Mouse (Mus musculus) left cerebral cortex, postnatal 10 days (tissue): Measurements from ENCODE around the gene Pes1. TPM values are rescaled to one million over a fixed set of nuclear protein-coding genes. Genes with fewer than 3 reads are reported as not detected.
"Not testable (repeated sequence)": the region's sequence is repeated elsewhere in the genome, so short reads cannot be mapped to it uniquely, and the experiment has no call there.

ENCODE experiments used
- DNase-seq, 2 experiments: peaks; one replicate each; pipeline ENCODE4 v3.0.0; 2021 to 2022; ENCODE audit warnings: low spot score in 2 of 2, mixed read lengths in 1 of 2; ENCODE audit errors: extremely low spot score in 1 of 2
- intact Hi-C: fragments of 180-260 bp; cut with DNase I; formaldehyde crosslinking; loops from one replicate; pipeline ENCODE4 v1.15.1; 2025
- total RNA-seq, 2 experiments: library from RNA; stranded (reverse); gene quantifications; 2 replicates each; pipeline ENCODE4 v1.2.3; 2021

The Pes1 gene
- total RNA-seq: 10 to 100 TPM; 34.3 to 47.9 TPM

DNA sequence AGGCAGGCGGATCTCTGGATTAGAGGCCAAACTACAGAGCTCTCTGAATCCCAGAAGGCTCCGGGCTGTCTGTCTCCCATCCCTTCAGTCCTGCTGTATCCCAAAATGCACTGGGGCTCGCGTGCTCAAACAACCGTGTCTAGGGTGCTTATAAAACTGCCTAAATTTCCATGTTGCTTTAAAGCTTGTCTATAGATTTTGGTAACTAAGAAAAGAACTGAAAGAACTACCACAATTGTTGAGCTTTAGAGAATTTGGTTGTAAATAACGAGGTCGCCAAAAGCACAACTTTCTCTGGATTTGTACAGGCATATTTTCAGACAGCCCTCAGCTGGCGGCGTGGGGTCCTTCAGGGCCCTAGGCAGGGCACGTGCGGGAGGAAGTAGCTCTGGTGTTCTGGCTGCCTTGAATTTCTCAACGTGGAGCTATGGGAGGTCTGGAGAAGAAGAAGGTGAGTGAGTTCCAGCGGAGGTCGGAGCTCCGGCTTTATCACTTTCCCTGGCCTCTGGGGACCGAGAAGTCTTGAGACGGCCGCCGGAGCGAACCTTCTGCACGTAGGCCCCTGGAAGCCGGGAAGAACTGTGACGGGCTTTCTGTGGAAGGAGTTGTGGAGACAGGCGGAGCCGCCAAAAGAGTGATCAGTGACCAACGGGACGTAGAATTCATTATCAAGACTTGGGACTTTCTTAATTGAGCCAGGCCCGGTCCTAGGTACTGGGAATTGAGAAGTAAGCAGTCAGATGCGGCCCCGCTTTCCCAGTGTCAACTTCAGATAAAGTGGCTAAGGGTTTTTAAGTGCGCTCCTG, at the start of gene Pes1:
Gene Pes1 (plus strand): TSS at position 366 of the 806 bp plus-strand sequence.
- DNase-seq: peak; percentile 70 to 80
- intact Hi-C loops: no loop called here

DNA sequence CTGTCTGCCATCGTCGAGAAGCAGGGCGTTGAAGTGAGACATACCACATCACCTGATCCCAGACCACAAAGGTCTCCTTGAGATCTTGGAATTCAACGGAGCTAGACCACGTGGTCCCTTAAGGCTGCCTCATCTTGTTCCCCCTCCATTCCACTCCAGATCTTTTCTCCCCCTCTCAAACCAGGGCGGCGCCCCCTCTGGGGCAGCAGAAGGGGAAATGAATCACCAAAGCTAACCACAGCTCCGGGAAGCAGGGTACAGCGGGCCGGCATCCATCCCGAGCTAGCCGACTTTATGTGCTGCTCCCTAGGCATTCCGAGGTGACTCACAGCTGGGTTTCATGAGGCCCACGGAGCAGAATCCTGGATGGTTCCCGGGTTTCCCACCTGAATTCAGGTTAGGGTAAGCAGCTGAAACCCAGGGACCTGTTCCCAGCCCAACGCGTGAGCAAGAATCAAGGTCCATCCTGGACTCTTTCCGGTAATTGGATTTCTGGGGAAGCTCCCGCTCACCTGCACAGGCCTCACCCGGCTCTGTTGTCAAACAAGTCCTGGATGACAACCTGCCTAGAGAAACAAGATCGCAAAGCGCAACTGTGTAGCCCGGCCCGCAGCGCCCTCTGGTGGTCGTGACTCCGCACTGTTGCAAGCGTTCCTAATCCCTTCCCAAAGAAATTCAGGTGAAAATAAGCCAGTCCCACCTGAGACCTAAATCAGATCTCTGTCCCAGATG, 49.5 kb upstream of the Pes1 start, which contains the start of gene Slc35e4:
Gene Slc35e4 (minus strand): TSS at position 556 of the 732 bp plus-strand sequence.
- intact Hi-C loops: loop anchor here (5.0 to 10.0 kb wide), 3 partner anchors 107 to 379 kb away; no protein-coding TSS in a partner anchor
- DNase-seq: peak; percentile 67 to 84

DNA sequence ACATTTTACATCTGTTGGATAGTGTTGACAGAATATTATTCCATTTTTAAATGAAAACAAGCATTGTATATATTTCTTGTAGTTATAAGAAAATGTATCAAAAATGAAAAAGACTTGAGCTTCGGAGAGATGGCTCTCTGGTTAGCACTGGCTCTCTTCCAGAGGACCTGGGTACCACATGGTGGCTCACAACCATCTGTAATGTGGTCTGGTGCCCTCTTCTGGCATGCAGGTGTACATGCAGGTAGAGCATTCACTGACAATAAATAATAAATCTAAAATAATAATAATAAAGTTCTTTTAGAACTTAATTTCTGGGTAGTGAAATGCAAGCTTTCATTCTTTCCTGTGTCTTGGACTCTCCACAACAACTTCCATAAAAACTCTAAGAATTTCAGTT, 45.0 kb upstream of the Pes1 start:
- intact Hi-C loops: loop anchor here (10.0 kb wide), 2 partner anchors 224 to 384 kb away; no protein-coding TSS in a partner anchor
- DNase-seq: no peak

DNA sequence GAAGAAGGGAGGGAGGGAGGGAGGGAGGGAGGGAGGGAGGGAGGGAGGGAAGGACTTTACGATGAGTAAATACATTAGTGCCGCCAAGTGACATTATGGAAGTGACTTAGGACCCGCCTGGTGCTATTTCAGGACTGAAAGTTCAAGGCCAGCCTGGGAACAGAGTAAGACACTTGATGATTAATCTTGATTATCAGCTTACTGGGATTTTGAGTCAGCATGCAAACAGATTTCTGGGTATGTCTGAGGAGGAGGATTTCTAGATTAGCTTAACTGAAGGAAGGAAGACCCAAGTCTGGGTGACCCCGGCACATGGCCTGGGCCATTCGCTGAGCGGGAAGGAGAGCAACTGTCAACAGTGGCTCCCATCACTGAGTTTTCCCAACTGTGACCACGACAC, 43.3 kb upstream of the Pes1 start:
- no peak for DNase-seq
- intact Hi-C loops: no loop called here

DNA sequence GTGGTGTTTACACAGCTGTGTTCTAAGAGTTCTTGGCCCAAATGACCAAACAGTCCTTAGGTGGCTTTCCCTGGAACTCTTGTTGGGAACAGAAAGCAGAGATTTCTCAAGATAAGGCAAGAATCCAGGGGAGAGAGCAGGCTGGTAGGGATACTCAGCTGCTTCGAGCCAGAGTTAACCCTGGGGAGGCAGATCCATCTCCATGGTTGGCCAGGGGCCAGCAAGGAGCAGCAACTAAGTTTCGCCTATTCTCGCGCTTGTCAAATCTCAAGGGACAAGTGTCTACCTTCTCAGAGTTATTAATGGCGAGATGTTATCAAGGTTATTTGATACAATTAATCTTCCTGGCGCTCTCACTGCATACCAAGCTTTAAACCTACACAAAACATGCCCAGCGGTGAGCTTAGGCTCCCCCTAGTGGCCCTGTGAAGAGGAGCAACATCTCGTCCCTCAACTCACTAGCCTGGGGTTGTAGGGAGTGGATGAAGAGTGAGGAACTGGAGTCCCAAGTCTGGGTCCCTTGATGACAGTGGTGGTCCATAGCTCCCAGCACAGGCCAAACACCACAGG, 42.4 kb upstream of the Pes1 start:
- intact Hi-C loops: no loop called here
- peak; percentile 36 to 55 for DNase-seq

DNA sequence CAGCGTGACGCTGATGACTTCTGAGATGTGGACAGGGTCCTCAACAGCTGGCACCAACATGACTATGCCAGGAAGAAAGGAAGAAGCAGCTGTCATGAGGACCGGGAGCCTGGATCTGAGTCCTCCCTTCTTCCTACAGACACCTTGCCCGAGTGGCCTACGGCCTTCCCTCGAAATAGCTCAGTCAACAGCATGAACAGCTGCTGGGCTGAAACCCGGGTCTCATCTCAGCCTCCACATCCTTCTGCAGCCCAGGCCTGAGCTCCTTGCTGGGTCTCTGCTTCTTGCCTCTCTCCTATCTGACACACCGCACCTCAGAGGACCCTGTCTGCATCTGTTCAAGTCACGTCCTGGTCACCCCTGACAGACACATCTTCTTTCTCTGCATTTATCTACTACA, 41.7 kb upstream of the Pes1 start:
- DNase-seq: no peak
- intact Hi-C loops: no loop called here

DNA sequence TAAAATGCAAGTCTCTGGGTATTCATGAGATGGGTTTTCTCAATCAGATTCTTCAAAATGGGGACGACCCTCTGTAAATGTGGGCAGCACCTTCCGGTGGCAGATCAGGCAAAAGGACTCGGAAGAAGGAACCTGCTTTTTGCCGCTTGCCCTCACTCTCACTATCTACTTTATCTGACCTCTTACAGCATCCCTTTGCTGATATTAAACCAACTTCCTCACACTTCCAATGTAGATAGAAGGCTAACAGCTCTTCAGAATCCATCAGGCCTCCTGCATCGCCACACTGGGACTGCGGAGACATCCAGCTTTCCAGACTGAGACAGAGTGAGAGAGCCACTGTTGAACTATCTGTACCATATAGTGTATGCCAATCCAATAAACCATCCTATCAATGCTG, 41.0 kb upstream of the Pes1 start:
- intact Hi-C loops: no loop called here
- DNase-seq: no peak

DNA sequence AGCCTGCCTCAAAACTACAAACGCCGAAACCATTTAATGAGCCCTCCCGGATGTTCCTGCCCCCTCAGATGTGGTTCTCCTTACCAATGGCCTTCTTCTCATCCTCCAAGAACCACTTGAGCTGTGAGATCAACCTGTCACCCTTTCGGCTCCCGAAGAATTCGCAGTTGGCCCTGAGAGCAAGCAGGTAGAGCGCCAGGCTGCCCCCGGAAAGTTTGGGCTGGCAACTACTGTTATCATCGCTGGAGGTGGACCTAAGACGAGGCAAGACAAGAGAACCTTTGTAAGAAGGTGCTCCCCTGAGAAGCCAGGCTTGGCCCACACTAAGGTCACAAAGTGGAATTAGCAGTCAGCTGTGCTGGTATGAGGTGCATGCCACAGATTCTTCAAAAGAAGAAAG, 37.9 kb upstream of the Pes1 start:
- no peak for DNase-seq

DNA sequence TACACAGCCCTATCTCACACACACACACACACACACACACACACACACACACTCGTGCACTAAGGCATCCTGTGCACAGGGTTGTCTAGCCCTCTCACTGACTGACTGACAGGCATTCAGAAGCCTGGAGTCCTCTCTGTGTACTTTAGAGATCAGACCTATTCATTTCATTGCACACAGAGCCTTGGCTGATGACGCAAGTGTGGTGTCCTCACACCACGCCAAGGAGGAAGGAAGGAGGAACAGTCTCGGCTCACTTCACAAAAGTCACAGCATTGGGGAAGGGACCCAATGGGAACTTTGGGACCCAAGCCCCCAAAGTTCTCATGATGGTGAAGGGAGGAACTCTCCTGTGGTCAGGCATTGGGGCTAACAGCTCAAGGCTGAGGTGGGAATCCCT, 33.8 kb upstream of the Pes1 start:
- intact Hi-C loops: no loop called here
- DNase-seq: no peak

More for the DNA sequence above, 37.9 kb upstream of the Pes1 start:
- intact Hi-C loops: no loop called here

DNA sequence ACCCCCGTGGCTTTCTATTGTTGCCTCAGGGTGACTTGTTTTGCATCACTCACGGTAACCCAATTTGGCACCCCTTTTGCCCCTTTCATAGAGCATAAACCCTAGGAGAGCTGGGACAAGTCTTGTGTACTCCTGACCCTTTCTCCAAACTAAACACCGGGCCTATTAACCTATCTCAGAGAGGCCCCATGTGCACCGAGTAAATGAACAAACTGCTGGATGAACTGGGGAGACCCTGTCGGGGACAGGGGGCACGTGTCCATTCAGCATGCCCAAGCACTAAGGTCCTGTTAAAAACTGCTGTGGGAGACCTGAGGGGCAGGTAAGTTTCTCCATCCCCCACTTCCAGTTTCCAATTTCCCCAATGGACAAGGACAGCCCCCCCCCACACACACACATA, 32.8 kb upstream of the Pes1 start:
- no peak for DNase-seq
- intact Hi-C loops: no loop called here

DNA sequence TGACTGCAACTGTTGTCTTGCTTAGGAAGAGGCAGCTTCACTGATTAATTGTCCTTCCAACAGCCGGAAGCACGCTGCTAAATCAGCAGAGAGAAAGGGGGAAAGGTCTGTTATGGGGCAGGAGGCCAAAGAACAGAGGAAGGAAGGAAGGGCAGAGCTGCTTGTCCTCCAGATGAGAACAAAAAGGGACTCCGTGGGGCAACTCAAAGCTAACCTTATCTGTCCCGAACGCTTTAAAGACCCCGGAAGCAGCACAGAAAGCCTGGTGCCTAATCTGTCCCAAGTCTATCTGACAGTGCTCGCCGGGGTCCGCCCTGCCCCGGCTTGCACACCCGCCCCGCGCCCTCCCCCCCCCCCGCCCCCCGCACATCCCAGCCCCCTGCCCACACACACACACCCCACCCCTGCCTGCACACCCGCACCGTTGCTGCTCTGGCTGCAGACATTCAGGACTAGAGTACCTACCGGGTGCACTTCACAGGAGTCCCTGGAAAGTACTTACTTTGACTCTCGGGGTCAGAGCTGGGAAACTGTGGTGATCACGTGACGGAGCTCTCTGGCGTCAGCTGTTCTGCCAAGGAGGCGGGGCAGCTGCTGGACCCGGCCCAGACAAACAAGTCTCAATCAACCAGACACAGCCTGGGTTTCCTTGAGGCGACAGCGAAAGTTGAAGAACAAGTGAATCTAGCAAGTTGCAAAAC, 32.1 kb upstream of the Pes1 start, which contains the start of gene Tcn2:
Gene Tcn2 (minus strand): TSS at position 649 of the 701 bp plus-strand sequence.
- DNase-seq: peak; percentile 61 to 90
- intact Hi-C loops: no loop called here

DNA sequence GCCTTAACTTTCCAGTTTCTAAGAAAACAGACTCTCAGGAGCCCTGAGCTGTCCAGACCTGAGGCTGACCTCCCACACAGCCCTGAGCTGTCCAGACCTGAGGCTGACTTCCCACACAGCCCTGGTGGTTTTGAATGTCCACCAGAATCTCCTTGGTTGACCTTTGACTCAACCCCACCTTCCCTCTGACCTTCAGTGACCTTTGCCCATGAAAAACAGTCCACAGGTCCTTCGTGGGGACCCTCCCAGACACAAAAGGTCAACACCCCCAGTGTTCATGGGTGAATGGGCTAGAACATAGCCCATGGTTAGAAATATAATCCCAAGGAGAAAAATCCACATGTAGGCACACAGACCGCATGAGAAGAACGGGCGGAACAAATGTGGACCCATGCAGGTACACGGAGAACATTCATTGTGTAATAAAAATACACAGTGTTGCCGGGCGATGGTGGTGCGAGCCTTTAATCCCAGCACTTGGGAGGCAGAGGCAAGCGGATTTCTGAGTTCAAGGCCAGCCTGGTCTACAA, 30.0 kb upstream of the Pes1 start:
- DNase-seq: no peak
- intact Hi-C loops: no loop called here

DNA sequence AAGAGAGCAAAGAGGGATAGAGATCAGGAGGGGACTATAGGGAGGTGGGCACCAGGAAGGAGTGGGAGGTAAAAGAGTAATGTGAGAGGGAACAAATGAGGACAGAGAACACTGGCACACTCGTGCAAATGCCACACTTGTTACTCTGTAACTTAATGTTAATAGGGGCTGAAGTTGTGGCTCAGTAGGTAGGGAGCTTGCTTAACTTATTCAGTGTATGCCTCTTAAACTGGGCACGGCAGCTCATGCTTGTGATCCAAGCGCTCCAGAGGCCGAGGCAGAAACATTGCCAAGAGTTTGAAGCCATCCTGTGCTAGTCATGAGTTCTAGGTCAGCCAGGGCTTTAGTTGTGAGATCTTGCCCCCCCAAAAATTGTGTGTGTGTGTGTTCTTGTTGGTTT, 28.6 kb upstream of the Pes1 start:
- intact Hi-C loops: no loop called here
- no peak for DNase-seq

DNA sequence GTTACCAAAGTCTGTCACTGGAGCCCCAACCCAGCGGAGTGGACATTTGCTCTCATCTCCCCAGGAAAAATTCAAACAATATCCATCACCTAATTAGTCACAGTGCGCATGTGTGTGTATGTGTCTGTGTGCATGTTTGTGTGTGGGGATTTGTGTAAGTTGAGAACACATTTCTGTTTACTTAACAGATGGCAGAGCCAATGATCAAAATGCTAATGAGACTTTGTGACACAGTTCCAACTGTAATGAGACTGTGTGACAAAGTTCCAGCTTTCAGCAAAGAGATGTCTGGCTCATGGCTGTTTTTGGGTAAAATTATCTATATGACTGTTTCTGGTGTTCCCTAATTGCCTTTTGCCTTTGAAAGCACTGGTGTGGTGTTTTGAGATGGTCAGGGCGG, 27.5 kb upstream of the Pes1 start:
- intact Hi-C loops: no loop called here
- no peak for DNase-seq

DNA sequence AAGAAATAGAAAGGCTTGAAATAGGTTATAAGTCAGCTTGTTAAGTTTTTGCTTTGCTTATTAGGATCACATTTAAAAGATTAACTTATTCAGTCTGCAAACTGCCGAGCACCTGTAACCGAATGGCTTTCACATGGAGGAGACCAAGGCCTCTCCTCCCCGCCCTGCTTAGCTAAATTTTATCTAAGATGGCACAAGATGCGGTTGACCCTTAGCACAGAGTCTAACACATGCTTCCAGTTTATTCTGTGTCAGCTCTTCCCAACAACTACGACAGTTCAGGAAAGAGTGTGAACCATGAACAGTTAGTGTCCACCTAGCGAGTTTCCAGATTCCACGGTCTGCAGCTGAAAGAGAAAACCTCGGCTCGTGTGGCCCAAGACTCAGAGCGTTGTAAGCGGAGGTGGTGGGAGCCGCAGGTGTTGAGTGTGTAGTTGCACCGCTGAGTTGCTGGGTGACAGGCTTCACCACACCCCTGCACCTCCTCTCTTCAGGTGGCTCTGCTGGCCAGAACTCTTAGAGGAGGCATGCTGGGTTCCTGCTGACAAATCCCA, 26.4 kb upstream of the Pes1 start:
- intact Hi-C loops: no loop called here
- no peak for DNase-seq

DNA sequence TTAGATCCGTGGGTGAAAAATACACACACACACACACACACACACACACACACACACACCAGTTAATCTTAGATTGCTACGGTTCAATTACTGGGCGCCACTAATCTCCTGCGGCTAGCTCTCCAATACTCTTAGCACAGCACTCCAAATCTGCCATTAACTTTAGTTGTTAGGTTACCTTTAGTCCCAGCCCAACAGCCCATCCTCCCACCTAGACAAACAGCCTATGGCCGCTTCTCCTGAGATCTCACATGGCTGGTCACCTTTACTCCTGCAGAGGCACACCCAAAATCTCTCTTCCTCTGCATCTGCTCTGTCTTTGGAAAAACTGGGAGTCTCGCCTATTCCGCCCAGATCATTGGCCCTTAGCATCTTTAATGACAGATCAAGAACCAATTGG, 22.4 kb upstream of the Pes1 start:
- intact Hi-C loops: no loop called here

DNA sequence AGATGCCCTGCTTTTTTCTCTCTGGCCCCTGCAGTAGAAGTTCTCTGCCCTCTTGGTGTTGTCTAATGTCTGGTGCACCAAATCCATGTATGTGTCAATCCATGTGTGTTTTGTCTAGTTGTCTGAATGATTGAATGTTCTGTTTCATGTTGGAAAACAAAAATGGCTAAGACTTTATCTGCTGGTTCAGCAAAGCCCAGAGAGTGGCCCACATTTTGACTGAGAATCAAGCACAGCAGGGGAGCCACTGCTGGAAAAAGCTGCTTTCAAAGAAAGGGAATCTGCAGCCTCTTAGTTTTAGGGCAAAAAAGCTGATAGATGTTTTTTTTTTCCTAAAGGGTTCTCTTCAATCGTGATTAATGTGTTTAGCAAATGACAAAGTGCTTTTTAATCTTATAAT, 17.4 kb upstream of the Pes1 start:
- no peak for DNase-seq
- intact Hi-C loops: no loop called here

More for the DNA sequence above, 22.4 kb upstream of the Pes1 start:
- no peak for DNase-seq

DNA sequence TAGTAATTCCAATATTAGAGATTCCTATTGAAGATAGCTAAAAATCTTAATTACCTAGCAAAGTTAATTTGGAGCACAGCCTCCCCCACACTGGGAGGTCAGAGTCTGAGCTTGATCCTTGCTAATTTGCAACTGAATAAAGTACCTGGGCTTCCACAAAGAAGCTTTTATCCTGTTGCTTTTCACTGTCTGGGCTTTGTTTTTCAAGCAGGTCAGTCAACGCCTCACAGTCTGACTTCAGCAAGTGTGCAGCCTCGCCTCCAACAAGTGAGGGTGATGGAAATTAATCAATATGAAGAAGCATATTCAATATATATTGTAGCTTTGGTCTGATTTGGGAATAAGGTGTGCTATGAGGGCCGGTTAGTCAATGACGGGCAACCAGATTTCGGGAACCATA, 8.9 kb upstream of the Pes1 start:
- intact Hi-C loops, DNase-seq: not testable (repeated sequence)

DNA sequence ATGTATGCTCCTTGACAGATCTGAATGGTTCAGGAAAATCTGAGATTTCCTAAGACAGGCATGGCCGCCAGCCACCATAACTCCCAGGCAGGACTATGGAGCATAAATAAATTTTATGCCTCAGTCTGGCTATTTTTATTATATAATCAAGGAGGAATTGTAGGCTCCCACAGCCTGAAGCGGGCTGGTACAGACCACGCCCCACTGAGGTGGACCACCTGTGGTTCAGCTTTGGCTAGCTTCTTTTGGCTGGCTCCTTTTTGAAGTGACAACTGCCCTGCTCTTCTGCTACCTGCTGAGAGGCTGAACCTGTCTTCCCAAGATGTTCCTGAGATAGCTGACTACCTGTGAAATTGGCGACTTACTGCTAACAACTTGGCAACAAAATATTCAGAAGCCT, 8.4 kb upstream of the Pes1 start:
- DNase-seq, intact Hi-C loops: not testable (repeated sequence)
